Mouse (Mus musculus) heart, postnatal 0 days (tissue): Measurements from ENCODE around the gene Ptprm.

ENCODE experiments used
- CTCF ChIP-seq: IDR thresholded peaks from 2 replicates; pipeline ENCODE4 v1.5.1; 2016; ENCODE audit warnings: antibody characterized with exemption, control low read depth, low read depth
- EP300 ChIP-seq: IDR thresholded peaks from 2 replicates; pipeline ENCODE4 v1.6.1; 2016; ENCODE audit warnings: antibody characterized with exemption, low read depth

- no peak for TF ChIP-seq CTCF
- no peak for TF ChIP-seq EP300
Measured at GRCm38 (mm10) chr17:66925611-66926010, 428.6 kb downstream of the Ptprm start.
